Mouse (Mus musculus): ENCODE results near the gene Rrm2.
A peak's percentile ranks its signal among the peaks of the same experiment; 100 is the strongest.
"Not testable (repeated sequence)": the region's sequence is repeated elsewhere in the genome, so short reads cannot be mapped to it uniquely, and the experiment has no call there.

Gene Rrm2

GRCm38 (mm10) chr12:24707954-24708823, at the start of gene Rrm2:
TSS of gene Rrm2 (plus strand) at chr12:24708241.
- peak; percentile 94 to 97 for DNase-seq (ENCODE audit: low spot score in 2 of 2)

GRCm38 (mm10) chr12:24658998-24659397, 49.0 kb upstream of the Rrm2 start:
- no peak for DNase-seq (ENCODE audit: low spot score in 2 of 2)

GRCm38 (mm10) chr12:24659923-24660322, 48.1 kb upstream of the Rrm2 start:
- DNase-seq (ENCODE audit: low spot score in 2 of 2): no peak

- DNase-seq (ENCODE audit: low spot score in 2 of 2): no peak
These were observed 46.9 kb upstream of the Rrm2 start for GRCm38 (mm10) chr12:24661100-24661499.

DNA sequence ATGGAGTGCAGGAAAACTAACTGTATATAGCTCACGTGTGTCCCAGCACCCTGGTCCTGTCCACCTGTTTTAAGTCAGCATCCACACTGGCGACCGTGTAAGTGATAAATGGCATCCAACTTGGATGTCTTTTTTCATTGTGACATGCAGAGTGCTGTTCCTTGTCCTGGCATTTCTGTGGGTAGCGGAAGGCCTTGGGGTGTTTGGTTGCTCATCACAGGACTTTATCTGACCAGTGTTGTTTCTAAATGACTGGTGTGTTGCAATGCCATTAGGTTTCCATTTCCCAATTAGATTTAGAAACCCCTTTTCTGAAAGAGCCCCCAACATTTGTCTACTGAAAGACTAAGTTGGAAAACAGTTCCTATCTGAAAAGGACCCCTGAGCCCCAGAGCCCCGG, 45.9 kb upstream of the Rrm2 start:
- no peak for DNase-seq (ENCODE audit: low spot score in 2 of 2)

GRCm38 (mm10) chr12:24680096-24680491, 27.9 kb upstream of the Rrm2 start:
- DNase-seq (ENCODE audit: low spot score in 2 of 2): peak; percentile 49 to 55

GRCm38 (mm10) chr12:24680492-24681285, 27.4 kb upstream of the Rrm2 start:
- DNase-seq (ENCODE audit: low spot score in 2 of 2): peak; percentile 67 to 71

DNA sequence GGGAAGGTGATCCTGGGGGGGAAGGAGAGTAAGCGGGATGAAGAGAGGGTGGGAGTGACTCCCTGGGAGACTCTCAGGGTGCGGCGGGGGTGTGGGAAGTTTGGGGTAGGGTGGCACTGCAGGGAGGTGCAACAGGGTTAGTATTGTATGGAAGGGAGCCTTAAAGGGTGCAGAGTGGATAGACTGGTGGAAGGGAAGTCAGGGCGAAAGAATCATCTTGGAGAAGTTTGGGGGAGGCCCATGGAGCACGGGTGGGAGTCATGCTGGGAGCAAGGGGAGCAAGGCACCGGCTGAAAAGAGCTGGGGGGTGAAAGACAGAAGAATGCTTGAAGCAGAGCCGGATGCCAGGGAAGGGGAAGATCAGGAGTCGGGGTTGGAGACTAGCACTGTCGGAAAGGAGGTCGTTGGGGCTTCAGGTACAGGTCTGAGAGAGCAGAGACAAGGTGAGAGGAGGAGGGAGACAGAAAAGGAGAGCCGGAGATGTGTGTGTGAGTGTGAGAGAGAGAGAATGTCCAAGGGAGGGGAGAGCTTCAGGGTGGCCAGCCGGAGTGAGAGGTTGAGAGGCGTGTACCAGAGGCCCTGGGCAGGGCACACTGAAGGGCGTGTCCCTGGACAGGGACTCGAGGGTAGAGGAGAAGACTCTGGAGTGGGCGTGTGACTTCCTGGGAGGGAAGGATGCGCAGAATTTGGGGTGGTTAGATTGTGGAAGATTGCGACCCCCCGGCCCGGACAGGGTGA, 26.6 kb upstream of the Rrm2 start, which contains the start of gene Cys1:
TSS of gene Cys1 (minus strand) at position 528 of the 738 bp plus-strand sequence.
- DNase-seq (ENCODE audit: low spot score in 2 of 2): no peak

DNA sequence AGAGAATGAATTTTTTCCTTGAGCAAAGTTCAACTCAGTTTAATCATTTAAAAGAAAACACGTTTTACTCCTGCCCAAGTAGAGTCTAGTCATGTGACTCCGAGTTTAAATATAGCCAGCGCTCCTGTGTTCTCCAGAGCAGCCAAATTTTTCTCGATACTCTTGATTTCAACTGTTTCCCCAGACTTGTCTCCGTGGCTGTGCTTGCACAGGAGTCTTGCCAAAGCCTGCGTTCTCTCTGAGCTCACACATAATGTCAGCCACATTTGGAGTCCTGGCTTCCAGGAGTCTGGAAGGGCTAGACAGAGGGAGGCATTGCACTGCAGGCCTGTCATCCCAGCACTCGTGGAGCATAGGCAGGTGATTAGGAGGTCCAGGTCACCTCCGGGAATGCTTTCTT, 25.5 kb upstream of the Rrm2 start:
- DNase-seq (ENCODE audit: low spot score in 2 of 2): peak; percentile 66 to 74

- DNase-seq (ENCODE audit: low spot score in 2 of 2): no peak
These were observed 24.6 kb upstream of the Rrm2 start for GRCm38 (mm10) chr12:24683461-24683860.

DNA sequence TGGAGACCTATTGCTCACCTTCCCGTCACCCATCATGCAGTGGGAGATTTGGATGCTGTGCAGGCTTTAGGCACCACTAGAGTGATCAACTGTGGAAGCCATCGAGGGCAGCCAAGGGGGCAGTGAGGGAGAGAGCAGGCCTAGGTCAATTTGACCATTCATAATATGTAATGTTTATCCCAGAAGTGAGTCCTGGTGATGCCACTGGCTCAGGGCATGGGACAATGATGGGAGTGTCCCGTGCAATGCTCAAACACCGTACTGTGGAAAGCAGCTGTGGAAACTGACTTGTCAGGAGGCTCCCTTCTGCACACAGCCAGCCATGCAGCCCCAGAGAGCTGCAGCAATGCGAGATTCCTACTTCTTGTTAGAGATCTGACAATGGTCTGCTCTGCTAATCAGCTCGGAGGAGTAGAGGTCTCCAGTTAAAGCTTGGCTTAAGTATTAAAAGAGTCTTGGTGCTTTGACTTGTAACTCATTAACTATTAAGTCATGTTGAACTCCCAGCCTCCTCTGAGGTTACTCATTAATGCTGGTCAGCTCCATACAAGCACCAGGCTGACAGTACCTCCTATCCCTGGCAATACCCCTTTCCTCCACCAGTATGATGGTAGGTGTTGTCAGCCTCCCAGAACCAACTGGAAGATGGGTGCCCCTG, 21.9 kb upstream of the Rrm2 start:
- no peak for DNase-seq (ENCODE audit: low spot score in 2 of 2)

- no peak for DNase-seq (ENCODE audit: low spot score in 2 of 2)
These were observed 21.2 kb upstream of the Rrm2 start for GRCm38 (mm10) chr12:24686696-24687346.

DNA sequence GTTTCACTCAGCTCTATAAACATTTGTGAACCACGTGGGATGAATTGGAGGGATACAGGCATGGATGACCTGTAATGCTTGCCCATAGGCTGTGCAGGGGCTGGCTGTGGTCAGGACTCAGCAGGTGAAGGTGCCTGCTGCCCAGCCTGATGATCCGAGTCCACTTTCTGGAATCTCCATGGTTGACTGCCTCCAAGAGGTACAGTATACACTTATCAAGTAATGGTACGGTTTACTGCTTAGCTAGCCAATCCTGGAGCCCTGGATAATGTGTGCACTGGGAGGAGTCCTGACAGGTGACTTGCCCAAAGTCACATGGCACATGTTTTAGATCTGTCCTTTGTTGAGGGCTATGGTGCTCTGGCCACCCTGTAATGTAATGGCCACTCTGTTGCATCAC, 17.7 kb upstream of the Rrm2 start:
- DNase-seq (ENCODE audit: low spot score in 2 of 2): no peak

DNA sequence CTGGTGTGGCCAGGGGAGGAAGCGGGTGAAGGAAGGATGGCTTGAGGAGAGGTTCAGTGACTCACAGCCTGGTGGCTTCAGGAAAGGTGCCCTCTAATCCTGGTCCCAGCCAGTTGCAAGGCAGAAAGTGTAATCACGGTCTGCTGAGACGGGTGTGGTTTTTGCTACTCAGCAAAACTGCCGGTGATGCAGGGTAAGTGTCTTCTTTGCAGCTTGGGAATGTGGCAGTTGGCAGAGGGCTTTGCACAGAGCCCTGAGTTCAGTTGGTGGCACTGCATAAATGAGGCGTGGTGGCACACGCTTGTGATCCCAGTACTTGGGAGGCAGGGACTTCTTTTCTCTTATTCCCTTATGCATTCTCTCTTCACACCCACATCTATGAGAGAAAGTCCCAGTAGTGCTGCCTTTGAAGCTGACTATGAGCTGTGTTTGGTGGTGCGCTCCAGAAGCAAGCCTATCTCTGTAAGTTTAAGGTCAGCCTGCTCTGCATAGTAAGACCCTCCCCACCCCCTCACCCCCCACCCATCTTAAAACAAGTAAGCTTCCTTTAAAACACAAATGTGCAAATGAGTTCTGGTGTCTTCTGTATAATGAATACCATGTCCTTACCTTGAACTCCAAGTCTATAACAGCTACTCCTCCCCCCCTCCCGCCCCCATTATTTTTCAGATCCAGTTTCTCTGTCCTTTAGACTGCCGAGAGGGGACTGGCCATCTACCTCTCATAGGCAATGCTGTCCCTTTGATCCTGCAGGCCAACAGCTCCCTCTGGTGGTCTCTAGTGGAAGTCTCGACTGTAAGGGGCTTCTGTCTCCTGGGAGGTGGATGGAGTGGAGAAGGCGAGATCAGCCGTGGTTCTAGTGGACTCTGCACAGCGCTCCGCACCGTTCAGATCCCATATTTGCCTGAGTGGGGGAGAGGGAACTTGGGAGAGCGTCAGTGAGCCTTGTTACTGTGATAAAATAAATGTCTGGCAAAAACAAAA, 11.2 kb upstream of the Rrm2 start:
- peak; percentile 88 to 93 for DNase-seq (ENCODE audit: low spot score in 2 of 2)

DNA sequence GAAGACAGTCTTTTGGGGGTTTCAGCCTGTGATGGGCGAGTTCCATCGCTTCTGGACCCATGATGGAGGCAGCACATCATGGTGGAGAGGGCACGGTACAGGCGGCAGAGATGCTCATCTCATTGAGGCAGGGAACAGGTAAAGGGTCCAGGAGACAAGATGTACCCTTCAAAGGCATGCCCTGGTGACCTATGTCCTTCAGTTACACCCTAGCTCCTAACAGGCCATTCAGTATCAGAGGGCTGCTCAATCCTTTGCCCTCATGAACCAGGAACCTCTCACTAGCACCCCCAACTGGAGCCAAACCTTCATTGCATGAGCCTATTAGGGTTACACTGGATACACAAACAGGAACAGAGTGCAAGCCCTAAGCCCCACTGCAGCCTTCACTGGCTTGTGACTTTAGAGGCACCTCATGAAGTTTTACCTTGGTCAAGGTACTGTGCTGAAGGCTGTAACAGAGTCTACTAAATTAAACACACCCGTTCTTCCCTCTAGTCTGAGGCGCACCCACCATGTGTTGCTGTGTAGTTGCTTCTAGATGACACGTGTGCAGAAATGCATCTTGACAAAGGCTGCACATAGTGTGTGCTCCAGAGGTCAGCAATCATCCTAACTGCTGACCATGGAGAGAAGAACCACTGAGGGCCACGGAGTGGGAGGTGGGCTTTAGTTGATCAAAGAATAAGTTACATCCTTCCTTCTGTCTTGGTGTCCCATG, 10.4 kb upstream of the Rrm2 start:
- DNase-seq (ENCODE audit: low spot score in 2 of 2): no peak

- DNase-seq (ENCODE audit: low spot score in 2 of 2): no peak
These were observed 9.5 kb upstream of the Rrm2 start for GRCm38 (mm10) chr12:24698514-24698913.

- no peak for DNase-seq (ENCODE audit: low spot score in 2 of 2)
These were observed 8.5 kb upstream of the Rrm2 start for GRCm38 (mm10) chr12:24699578-24699977.

DNA sequence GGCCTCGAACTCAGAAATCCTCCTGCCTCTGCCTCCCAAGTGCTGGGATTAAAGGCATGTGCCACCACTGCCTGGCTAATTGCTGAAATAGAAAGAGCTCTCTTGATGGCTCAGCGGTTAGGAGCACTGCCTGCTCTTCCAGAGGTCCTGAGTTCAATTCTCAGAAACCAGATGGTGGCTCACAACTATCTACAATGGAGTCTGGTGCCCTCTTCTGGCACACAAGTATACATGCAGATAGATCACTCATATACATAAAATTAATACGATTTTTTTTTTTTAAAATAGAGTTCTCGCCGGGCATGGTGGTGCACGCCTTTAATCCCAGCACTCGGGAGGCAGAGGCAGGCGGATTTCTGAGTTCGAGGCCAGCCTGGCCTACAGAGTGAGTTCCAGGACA, 6.4 kb upstream of the Rrm2 start:
- not testable (repeated sequence) for DNase-seq (ENCODE audit: low spot score in 2 of 2)

- no peak for DNase-seq (ENCODE audit: low spot score in 2 of 2)
These were observed 5.0 kb upstream of the Rrm2 start for GRCm38 (mm10) chr12:24703013-24703412.

Data from right cerebral cortex, postnatal 10 days (tissue).